Mouse (Mus musculus): ENCODE measurements around the gene Fkbp5.

- TF ChIP-seq CTCF (IDR thresholded peaks at IDR 0.05; ENCODE audit: control insufficient read depth, insufficient read depth, low read length), result no peak
- no peak for TF ChIP-seq POLR2A (IDR thresholded peaks at IDR 0.05; ENCODE audit: borderline replicate concordance, control insufficient read depth, low read depth, low read length)
Measured at GRCm38 (mm10) chr17:28421071-28421470, 96.3 kb downstream of the Fkbp5 start.
